Mouse (Mus musculus): ENCODE measurements around the gene Sh3kbp1.

The Sh3kbp1 gene

DNA sequence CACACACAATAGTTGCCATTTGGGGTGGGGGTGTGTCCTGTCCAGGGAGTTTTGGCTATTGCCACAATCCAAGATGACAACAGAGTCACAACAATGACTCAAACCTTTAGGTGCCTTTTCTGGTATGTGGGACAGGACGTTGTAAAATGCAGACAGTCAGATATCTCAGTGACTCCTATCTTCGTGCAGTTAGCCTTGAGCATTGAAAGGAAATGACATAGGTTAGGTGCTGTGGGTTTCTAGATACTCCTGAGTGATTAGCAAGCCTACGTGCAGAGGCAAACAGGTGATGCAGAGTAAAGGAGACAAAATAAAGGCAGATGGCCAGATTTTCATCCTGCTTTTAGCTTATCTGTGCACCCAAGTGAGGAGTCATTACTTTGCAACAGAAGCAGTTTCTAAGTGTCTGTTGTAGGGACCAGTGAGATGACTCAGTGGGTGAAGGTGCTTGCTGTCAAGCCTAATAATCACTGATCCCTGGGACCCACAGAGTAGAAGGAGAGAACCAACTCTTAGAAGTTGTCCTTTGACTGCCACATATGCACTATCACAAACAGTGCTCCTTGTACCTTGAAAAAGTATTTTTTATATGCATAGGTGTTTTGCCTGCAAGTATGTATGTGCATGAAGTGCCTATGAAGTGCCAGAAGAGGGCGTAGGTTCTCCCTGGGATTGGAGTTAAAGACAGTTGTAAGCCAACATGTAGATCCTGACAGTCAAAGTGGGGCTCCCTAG lies 50.7 kb downstream of the Sh3kbp1 start:
- no peak for DNase-seq (ENCODE audit: low spot score in 2 of 2)

GRCm38 (mm10) chrX:159678320-159678835 lies 51.3 kb downstream of the Sh3kbp1 start:
- DNase-seq (ENCODE audit: low spot score in 2 of 2), result no peak

DNA sequence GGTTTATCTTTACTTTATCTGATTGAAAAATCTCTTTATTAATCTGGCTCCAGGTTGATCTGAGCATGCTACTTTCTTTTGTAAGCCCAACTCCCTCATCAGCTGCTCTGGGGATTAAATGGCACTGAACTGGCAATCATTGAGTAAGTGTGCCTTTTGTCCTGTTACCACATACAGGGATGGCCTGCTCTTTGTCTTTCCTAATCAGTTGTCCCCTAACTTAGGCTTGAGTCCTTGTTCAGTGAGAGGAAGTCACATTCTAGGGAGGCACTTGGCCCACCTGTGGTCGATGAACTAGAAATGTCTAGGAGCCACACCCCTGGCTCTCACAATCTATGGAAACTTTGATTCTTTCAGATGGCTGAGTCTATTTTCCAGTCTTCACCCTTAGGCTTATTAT lies 58.4 kb downstream of the Sh3kbp1 start:
- no peak for DNase-seq (ENCODE audit: low spot score in 2 of 2)

- no peak for DNase-seq (ENCODE audit: low spot score in 2 of 2)
Measured at GRCm38 (mm10) chrX:159686850-159687249, 59.8 kb downstream of the Sh3kbp1 start.

DNA sequence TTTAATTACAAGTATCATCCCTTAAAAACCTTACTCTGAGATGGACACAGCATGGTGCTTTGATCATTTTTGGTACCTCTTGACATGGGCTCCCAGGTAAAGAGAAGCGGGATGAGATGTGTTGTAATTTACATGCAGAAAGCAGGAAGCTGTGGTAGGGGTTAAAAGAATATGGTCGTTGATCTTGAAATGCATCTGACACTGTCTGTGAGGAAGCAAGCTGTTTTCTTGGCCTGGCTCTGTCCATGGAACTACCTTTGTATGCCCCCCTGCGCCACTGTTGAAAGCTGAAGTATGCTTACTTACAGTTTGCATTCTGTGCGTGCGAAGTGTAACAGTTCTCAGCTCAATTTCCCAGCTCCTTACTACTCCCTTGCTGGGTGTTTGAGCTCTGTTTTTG lies 61.6 kb downstream of the Sh3kbp1 start:
- DNase-seq (ENCODE audit: low spot score in 2 of 2), result no peak

DNA sequence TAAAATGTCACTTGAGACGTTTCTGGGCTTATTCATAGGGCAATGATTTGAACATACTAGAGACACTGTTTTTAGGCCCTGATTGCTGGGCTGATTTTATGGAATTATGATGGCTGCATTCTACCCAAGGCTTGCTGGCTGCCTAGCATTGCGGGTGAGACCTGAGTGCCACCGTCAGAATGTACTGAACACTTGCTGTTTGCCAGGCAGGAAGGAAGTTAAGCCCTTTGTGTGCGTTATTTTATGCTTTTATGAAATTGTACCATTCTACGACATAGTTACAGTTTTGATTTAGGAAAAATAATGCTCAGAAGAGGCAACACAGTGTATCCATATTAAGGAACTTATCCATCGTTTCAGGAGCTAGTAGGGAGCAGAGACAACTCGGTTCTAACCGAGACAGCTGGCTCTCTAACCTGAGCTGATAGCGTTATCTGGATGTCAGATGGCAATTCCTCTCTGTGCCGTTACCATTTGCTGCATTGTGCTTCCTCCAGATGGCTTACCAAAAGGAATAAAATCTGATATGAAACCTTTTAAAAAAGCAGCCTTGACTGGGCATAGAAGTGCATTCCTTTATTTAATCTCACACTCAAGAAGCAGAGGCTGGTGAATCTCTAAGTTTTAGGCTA lies 62.8 kb downstream of the Sh3kbp1 start:
- no peak for DNase-seq (ENCODE audit: low spot score in 2 of 2)

- no peak for DNase-seq (ENCODE audit: low spot score in 2 of 2)
Measured at GRCm38 (mm10) chrX:159693126-159693525, 66.1 kb downstream of the Sh3kbp1 start.

GRCm38 (mm10) chrX:159696545-159696944 lies 69.5 kb downstream of the Sh3kbp1 start:
- DNase-seq (ENCODE audit: low spot score in 2 of 2), result no peak

- no peak for DNase-seq (ENCODE audit: low spot score in 2 of 2)
Measured at GRCm38 (mm10) chrX:159697030-159697454, 70.0 kb downstream of the Sh3kbp1 start.

DNA sequence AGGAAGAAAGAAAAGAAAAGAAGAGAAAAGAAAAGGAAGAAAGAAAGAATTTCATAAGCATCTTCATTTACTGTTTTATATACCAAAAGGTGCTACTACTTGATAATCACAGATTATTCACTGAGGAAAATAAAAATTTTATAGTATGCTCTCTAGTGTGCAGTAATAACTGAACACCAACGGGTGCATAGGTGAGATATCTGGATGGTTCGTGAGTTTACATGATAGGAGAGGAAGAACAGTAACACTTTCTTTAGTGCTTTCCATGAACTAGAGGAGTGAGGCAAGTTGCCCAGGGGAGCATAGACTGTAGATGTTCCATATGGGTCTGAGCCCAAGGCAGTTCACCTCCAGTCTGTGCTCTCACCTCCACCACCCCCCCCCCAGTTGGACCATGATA lies 75.8 kb downstream of the Sh3kbp1 start:
- DNase-seq (ENCODE audit: low spot score in 2 of 2), result no peak

DNA sequence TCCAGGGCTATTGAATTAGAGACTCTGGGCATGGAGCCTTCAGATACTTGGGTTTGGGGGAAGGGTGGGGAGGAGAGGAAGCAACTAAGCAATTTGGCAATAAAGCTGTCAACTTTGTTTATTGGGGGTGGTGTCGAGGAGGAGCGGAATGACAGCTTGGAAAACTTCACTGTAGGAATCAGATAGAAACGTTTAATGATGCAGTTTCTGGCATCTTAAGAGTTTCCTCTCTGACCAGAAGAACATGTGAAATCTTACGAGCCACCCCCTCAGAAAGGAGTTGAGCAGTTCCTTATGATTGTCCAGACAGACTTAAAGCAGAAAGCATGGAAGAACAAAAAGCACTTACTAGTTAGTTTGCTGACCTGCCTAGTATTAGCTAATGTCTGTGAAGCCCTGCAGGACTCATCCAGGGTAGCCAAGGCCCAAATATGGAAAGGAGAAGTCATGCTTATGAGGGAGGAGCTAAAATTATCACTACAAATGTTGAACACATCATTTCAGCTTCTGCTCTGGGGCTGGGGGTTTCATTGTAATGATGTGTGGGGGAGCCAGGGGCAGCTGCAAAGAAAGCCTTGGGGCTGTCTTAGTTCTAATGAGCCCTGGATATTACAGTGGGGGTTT lies 77.4 kb downstream of the Sh3kbp1 start:
- DNase-seq (ENCODE audit: low spot score in 2 of 2), result no peak

DNA sequence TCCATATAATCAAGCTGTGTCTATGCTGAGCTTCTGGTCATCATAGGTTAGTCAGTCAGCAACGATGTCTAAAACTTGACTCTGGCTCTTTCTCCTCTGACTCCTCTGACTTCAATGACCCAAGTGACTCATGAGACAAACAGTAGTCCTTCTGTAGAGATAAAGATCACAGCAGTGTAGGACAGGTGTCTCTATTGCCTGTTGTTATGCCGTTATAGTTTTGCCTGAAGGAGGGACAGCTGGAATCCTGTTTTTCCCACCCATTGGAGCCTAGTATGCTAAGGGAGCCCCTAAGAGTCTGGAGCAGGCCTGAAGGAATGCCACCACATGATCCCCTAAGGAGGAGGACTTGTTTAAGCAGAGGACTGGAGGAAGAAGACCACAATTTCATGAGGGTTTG lies 78.3 kb downstream of the Sh3kbp1 start:
- DNase-seq (ENCODE audit: low spot score in 2 of 2), result no peak

DNA sequence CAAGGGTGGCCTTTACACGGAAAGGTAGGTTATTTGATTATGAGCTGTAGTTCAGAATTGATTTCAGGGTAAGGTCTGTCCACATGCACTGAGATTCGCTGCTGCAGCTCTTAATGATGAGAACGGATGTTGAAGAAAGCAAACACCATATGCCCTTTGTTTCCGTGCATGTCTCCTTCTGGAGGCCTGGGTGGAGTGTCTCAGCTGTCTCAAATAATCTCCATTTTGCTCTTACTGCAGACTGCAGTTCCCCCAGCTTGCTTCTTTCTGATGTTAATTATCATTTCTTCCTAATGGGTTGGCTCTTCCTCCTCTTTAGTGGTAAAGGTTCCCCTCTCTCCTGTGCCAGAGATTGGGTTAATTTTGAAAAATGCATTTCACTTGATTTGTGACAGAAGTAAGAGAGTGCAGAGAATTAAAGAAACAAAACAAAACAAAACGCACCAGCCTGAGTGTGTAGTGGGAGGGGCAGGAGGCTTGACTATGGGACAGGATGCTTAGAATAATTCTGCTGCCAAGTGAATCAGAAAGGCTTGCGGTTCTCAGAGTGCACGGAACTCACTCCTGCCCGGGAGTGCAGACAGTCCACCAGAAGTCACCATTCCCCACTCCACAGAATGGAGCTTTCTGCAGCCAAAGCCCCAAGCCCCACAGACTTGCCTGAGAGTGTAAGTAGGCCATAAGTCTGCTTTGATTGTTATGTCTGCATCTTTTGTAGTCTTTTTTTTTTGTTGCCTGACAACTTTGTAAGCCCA lies 81.2 kb downstream of the Sh3kbp1 start:
- DNase-seq (ENCODE audit: low spot score in 2 of 2), result no peak

DNA sequence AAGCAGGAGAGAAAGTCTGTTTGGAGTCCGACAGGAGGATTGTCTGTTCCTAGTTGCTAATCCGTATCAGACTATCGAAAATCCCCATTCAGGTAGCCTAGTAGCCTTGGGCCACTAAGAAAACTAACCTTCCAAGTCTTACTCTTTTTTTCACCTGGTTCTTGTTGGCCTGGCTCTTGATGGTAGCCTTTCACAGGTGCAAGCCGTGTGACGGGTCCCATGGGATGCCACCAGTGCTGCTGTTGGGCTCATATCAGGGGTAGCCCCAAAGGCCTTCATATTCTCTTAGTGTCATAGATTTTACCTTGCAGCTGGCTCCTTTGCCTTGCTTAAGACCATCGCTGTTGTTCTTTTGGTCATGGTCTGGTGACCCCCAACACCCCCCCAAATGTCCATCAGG lies 82.2 kb downstream of the Sh3kbp1 start:
- no peak for DNase-seq (ENCODE audit: low spot score in 2 of 2)

DNA sequence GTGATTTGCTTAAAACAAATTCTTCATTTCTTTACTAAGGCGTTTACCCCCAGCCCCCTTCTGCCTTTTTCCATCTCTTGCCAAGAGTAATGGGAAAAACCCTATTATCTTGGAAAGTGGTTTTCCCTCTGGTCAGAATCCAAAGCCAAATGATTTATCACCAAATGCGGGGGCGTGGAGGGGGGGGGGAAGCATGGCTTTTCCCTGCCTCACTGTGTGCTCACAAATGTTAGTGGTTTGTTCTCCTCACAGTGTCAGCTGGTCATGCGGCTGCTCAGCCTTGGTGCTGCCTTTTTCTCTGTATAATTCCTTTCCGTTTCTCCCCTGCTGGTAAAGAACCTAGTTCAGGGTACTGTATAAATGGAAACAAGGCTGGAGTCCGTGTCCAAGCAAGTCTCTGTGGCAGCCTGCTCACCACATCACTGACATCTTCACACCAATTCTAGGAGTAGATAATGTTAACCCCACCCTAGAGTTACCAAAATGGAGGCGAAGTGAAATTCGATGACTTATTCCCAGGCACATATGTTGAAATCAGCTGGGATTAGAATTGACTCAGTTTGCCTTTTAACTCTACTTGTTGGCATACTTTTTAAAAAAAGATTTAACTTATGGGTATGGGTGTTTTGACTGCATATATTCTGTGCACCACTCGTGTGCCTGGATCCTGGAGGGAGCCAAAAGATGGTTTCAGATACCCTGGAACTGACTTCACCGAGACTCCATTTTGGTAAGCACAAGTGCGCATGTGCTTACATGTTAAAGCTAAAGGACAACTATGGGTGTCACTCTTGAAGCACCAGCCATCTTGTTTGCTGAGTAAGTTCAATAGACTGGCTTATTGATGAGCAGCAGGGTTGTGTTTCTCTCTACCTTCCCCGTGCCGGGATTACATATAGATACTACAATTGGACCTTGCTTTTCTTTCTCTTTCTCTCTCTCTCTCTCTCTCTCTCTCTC lies 84.3 kb downstream of the Sh3kbp1 start:
- no peak for DNase-seq (ENCODE audit: low spot score in 2 of 2)

DNA sequence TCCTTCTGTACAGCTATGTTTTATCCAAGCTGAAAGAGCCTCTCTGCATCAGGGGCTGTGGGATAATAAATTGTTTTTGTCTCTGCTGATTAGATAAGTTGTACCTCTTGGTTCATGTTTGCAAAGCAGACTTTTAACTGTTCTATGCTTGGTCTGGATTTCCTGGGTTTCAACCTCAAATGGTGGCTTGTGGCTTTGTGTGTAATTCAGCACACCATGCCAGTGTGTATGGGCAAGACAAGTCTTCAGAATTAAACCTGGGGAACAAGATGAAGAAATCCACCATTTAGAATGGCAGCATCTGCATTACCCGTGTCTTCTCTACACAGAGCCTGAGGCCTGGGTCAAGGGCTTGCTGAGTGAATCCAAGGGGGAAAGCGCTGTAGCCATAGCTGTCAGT lies 86.1 kb downstream of the Sh3kbp1 start:
- no peak for DNase-seq (ENCODE audit: low spot score in 2 of 2)

- DNase-seq (ENCODE audit: low spot score in 2 of 2), result no peak
Measured at GRCm38 (mm10) chrX:159721390-159721789, 94.3 kb downstream of the Sh3kbp1 start.

DNA sequence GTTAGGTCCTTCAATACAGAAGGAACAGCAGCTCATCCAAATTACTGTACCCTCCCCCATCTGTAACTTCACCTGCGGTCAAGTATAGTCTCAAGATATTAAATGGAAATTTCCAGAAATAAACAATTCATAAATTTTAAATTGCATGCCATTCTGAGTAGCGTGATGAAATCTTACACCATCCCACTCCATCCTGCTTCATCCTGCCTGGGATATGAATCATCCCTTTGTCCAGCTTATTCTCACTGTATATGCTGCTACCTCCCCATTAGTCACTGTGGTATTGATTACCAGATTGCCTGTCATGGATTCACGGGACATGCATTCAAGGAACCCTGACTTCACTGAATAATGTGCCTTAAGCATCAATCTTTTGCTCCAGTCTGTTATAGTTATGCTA lies 104.3 kb downstream of the Sh3kbp1 start:
- no peak for DNase-seq (ENCODE audit: low spot score in 2 of 2)

- no peak for DNase-seq (ENCODE audit: low spot score in 2 of 2)
Measured at GRCm38 (mm10) chrX:159732845-159733244, 105.8 kb downstream of the Sh3kbp1 start.

DNA sequence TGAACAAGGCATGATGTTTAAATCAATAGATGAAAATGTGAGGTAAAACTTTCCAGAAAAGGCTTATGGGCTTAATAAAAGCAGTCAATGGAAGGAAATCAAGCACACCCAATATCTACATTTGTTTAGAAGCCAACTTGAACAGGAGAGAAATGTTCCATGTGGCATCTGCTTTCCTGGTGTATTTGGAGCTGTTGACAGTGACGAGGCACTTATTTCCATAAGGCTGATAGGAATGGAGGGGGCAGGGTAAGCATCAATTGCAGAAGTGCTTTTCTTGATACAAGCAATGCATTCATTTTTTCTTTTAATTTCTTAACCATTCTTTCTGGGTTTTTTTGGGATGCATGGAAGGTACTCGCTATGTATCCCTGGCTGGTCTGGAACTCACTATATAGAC lies 106.9 kb downstream of the Sh3kbp1 start:
- DNase-seq (ENCODE audit: low spot score in 2 of 2), result no peak

GRCm38 (mm10) chrX:159735513-159736099 lies 108.5 kb downstream of the Sh3kbp1 start:
- DNase-seq (ENCODE audit: low spot score in 2 of 2), result no peak
